Mouse (Mus musculus): Measurements from ENCODE around the gene Cyp3a13. TPM values are rescaled to one million over a fixed set of nuclear protein-coding genes. Genes with fewer than 3 reads are reported as not detected.
"Not testable (repeated sequence)": the region's sequence is repeated elsewhere in the genome, so short reads cannot be mapped to it uniquely, and the experiment has no call there.

Cyp3a13 gene
- polyA plus RNA-seq, 1 experiment from 2014 or later = 0.21 TPM

GRCm38 (mm10) chr5:137937238-137937637, 15.8 kb upstream of the Cyp3a13 start:
- no peaks in the 10 kb centered on the region for H3K4me1 ChIP-seq (ENCODE audit: insufficient read depth)
- no peak for DNase-seq
- no peak for ATAC-seq (ENCODE audit: insufficient read depth)

GRCm38 (mm10) chr5:137936486-137936885, 15.1 kb upstream of the Cyp3a13 start:
- no peak overlapping the region for H3K4me3 ChIP-seq (ENCODE audit: low read depth, low read length)
- no peaks in the 10 kb centered on the region for H3K36me3 ChIP-seq (ENCODE audit: insufficient read depth)
- no peak overlapping the region for H3K9ac ChIP-seq
- H3K9me3 ChIP-seq (ENCODE audit: low read depth, low read length) = no peaks in the 10 kb centered on the region
- H3K27ac ChIP-seq (ENCODE audit: low read depth) = no peak overlapping the region
- H3K4me1 ChIP-seq (ENCODE audit: insufficient read depth) = no peaks in the 10 kb centered on the region
- no peak for TF ChIP-seq CTCF (IDR thresholded peaks at IDR 0.05; ENCODE audit: low read depth)
- ATAC-seq (ENCODE audit: insufficient read depth) (no peak), DNase-seq (no peak)
- no peak overlapping the region for H3K4me2 ChIP-seq
- 84% methylated on average over 2 of the region's 2 CpGs for WGBS
- H3K27me3 ChIP-seq (ENCODE audit: insufficient read depth, low read length) = no peaks in the 10 kb centered on the region

More at GRCm38 (mm10) chr5:137937238-137937637, 15.8 kb upstream of the Cyp3a13 start:
- Histone ChIP-seq H3K4me3 (ENCODE audit: low read depth, low read length) (no peak overlapping the region), H3K36me3 (ENCODE audit: insufficient read depth) (no peaks in the 10 kb centered on the region), H3K4me2 (no peak overlapping the region), H3K27ac (ENCODE audit: low read depth) (no peak overlapping the region), H3K27me3 (ENCODE audit: insufficient read depth, low read length) (no peaks in the 10 kb centered on the region), H3K9me3 (ENCODE audit: low read depth, low read length) (no peaks in the 10 kb centered on the region), H3K9ac (no peak overlapping the region)
- WGBS = 60% methylated on average over 4 of the region's 4 CpGs
- TF ChIP-seq CTCF (IDR thresholded peaks at IDR 0.05; ENCODE audit: low read depth) = 0 out of 2 replicates have a peak, but pooled peaks have one; percentile 32

- 65% methylated on average over 2 of the region's 2 CpGs for WGBS
- not testable (repeated sequence) for H3K4me1 ChIP-seq (ENCODE audit: insufficient read depth); H3K9ac ChIP-seq; H3K4me2 ChIP-seq; H3K4me3 ChIP-seq (ENCODE audit: low read depth, low read length); H3K27me3 ChIP-seq (ENCODE audit: insufficient read depth, low read length); H3K27ac ChIP-seq (ENCODE audit: low read depth); H3K9me3 ChIP-seq (ENCODE audit: low read depth, low read length); DNase-seq; H3K36me3 ChIP-seq (ENCODE audit: insufficient read depth); ATAC-seq (ENCODE audit: insufficient read depth)
Observed at GRCm38 (mm10) chr5:137933934-137934333, 12.5 kb upstream of the Cyp3a13 start.

GRCm38 (mm10) chr5:137928439-137928838, 7.0 kb upstream of the Cyp3a13 start:
- DNase-seq (no peak), ATAC-seq (ENCODE audit: insufficient read depth) (no peak)
- H3K9ac ChIP-seq = no peak overlapping the region
- 61% methylated on average over 11 of the region's 11 CpGs for WGBS
- no peak overlapping the region for H3K4me2 ChIP-seq
- no peak for TF ChIP-seq CTCF (IDR thresholded peaks at IDR 0.05; ENCODE audit: low read depth)
- no peaks in the 10 kb centered on the region for H3K4me1 ChIP-seq (ENCODE audit: insufficient read depth)
- H3K4me3 ChIP-seq (ENCODE audit: low read depth, low read length) = no peak overlapping the region
- H3K27ac ChIP-seq (ENCODE audit: low read depth) = no peak overlapping the region
- no peaks in the 10 kb centered on the region for H3K9me3 ChIP-seq (ENCODE audit: low read depth, low read length)
- no peaks in the 10 kb centered on the region for H3K27me3 ChIP-seq (ENCODE audit: insufficient read depth, low read length)
- no peaks in the 10 kb centered on the region for H3K36me3 ChIP-seq (ENCODE audit: insufficient read depth)

- ATAC-seq (ENCODE audit: insufficient read depth) (no peak), DNase-seq (no peak)
- no peaks in the 10 kb centered on the region for H3K27me3 ChIP-seq (ENCODE audit: insufficient read depth, low read length)
- no peaks in the 10 kb centered on the region for H3K4me1 ChIP-seq (ENCODE audit: insufficient read depth)
- no peaks in the 10 kb centered on the region for H3K36me3 ChIP-seq (ENCODE audit: insufficient read depth)
- no peak overlapping the region for H3K9ac ChIP-seq
- no peaks in the 10 kb centered on the region for H3K9me3 ChIP-seq (ENCODE audit: low read depth, low read length)
- no peak for TF ChIP-seq CTCF (IDR thresholded peaks at IDR 0.05; ENCODE audit: low read depth)
- no peak overlapping the region for H3K27ac ChIP-seq (ENCODE audit: low read depth)
- no peak overlapping the region for H3K4me2 ChIP-seq
- no peak overlapping the region for H3K4me3 ChIP-seq (ENCODE audit: low read depth, low read length)
Observed at GRCm38 (mm10) chr5:137922171-137922570, 752 bp upstream of the Cyp3a13 start.

GRCm38 (mm10) chr5:137915550-137915949, 5.9 kb downstream of the Cyp3a13 start:
- 67% methylated on average over 6 of the region's 6 CpGs for WGBS
- Histone ChIP-seq H3K9me3 (ENCODE audit: low read depth, low read length) (no peaks in the 10 kb centered on the region), H3K36me3 (ENCODE audit: insufficient read depth) (no peaks in the 10 kb centered on the region), H3K4me2 (no peak overlapping the region), H3K27ac (ENCODE audit: low read depth) (no peak overlapping the region), H3K27me3 (ENCODE audit: insufficient read depth, low read length) (no peaks in the 10 kb centered on the region), H3K9ac (no peak overlapping the region), H3K4me1 (ENCODE audit: insufficient read depth) (no peaks in the 10 kb centered on the region), H3K4me3 (ENCODE audit: low read depth, low read length) (no peak overlapping the region)
- ATAC-seq (ENCODE audit: insufficient read depth) (no peak), DNase-seq (no peak)
- TF ChIP-seq CTCF (IDR thresholded peaks at IDR 0.05; ENCODE audit: low read depth) = no peak

GRCm38 (mm10) chr5:137914508-137914907, 6.9 kb downstream of the Cyp3a13 start:
- Histone ChIP-seq H3K27me3 (ENCODE audit: insufficient read depth, low read length) (no peaks in the 10 kb centered on the region), H3K4me2 (no peak overlapping the region), H3K9ac (no peak overlapping the region), H3K36me3 (ENCODE audit: insufficient read depth) (no peaks in the 10 kb centered on the region), H3K27ac (ENCODE audit: low read depth) (no peak overlapping the region), H3K9me3 (ENCODE audit: low read depth, low read length) (no peaks in the 10 kb centered on the region), H3K4me1 (ENCODE audit: insufficient read depth) (0 out of 2 replicates have a peak, but pooled peaks cover under 1% of the 10 kb centered on the region), H3K4me3 (ENCODE audit: low read depth, low read length) (no peak overlapping the region)
- DNase-seq = peak; percentile 31
- no peak for ATAC-seq (ENCODE audit: insufficient read depth)
- peak; percentile 24; the same call in 1 of the 2 replicates for TF ChIP-seq CTCF (IDR thresholded peaks at IDR 0.05; ENCODE audit: low read depth)

Measured in lung, embryonic 14.5 days (tissue).